Mouse (Mus musculus) stomach, embryonic 14.5 days (tissue): ENCODE data around the gene Irgq. TPM values are rescaled to one million over a fixed set of nuclear protein-coding genes. Genes with fewer than 3 reads are reported as not detected.

Experiments
- ATAC-seq: fragments of 200-750 bp; cut with Nextera tagmentation; 2 replicates; pipeline ENCODE4 v1.8.0; 2017; ENCODE audit warnings: low read depth, moderate TSS enrichment; ENCODE audit not compliant: insufficient number of reproducible peaks, insufficient read depth, low FRiP score
- H3K27ac ChIP-seq: fragments of 300-500 bp; sonication (generic); 2 replicates; pipeline ENCODE4 v1.5.1; 2014; ENCODE audit warnings: mild to moderate bottlenecking, low read length, moderate library complexity, mixed read lengths
- H3K27me3 ChIP-seq: fragments of 300-500 bp; sonication (generic); 2 replicates; pipeline ENCODE4 v1.6.1; 2014; ENCODE audit warnings: low read length, control low read depth, mixed read lengths; ENCODE audit not compliant: control insufficient read depth, insufficient read depth
- H3K36me3 ChIP-seq: fragments of 300-500 bp; sonication (generic); 2 replicates; pipeline ENCODE4 v1.6.1; 2014; ENCODE audit warnings: mild to moderate bottlenecking, control low read depth, low read length, moderate library complexity, mixed read lengths; ENCODE audit not compliant: control insufficient read depth, insufficient read depth
- H3K4me1 ChIP-seq: fragments of 300-500 bp; sonication (generic); 2 replicates; pipeline ENCODE4 v1.6.1; 2014; ENCODE audit warnings: low read length, control low read depth, mixed read lengths; ENCODE audit not compliant: control insufficient read depth, insufficient read depth
- H3K4me2 ChIP-seq: fragments of 300-500 bp; sonication (generic); replicated peaks from 2 replicates; pipeline ENCODE4 v1.6.1; 2014; ENCODE audit warnings: low read depth, low read length, control low read depth
- H3K4me3 ChIP-seq: fragments of 300-500 bp; sonication (generic); 2 replicates; pipeline ENCODE4 v1.5.1; 2014; ENCODE audit warnings: low read depth, low read length, control low read depth
- H3K9ac ChIP-seq: fragments of 300-500 bp; sonication (generic); replicated peaks from 2 replicates; pipeline ENCODE4 v1.6.1; 2014; ENCODE audit warnings: low read depth, mild to moderate bottlenecking, control low read depth, low read length, moderate library complexity, mixed read lengths
- H3K9me3 ChIP-seq: fragments of 300-500 bp; sonication (generic); 2 replicates; pipeline ENCODE4 v1.6.1; 2016; ENCODE audit warnings: low read depth, low read length, control low read depth; ENCODE audit not compliant: control insufficient read depth
- WGBS: fragments of 180-500 bp; shearing (Covaris S2); extraction: QIAGEN DNeasy Blood & Tissue Kit; methylation state at CpG from one replicate; pipeline ENCODE4 v1.1.7; 2014; 5-methylcytosine and 5-hydroxymethylcytosine counted together
- polyA plus RNA-seq: library from polyadenylated mRNA; unstranded; fragments of >200 nt; fragmentation: Nextera tagmentation; extraction: Ambion mirVana; gene quantifications from 2 replicates; pipeline ENCODE4 v1.2.1, GENCODE M21; 2014

Gene Irgq
- polyA plus RNA-seq, 1 experiment from 2014 or later: 8.9 TPM

DNA sequence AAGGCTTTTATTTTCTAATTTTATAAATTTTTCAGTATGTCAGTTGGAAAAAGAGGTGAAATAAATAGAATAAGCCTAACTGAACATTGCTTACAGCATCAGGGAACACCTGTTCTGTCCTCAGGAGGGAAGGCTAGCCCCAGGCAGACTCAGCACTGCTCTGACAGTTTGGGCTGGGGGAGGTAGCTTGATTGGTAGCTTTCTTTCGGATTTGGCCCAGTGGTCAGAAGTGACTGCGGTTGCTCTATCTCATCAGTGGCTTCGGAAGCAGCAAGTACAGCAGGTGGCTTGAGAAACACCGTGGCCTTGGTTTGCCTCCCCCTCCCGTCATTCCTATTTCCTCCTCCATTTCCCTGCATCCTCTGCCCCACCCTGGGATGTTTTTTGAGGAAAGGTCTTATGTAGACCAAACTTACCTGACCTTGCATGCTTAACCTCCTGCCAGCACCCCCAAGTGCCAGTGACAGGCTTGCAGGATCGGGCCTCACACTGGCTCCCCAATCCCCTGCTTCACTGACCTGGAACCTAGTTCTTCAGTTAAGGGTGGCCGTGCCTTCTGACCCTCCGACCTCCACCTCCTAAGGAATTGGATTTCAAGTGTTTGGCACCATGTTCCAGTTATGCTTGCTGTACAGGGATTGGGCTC lies 32.8 kb downstream of the Irgq start:
- peaks cover 52% of the 10 kb centered on the region for H3K36me3 ChIP-seq
- 93% methylated on average over 8 of the region's 8 CpGs for WGBS

GRCm38 (mm10) chr7:24563837-24564206 lies 33.3 kb downstream of the Irgq start:
- Histone ChIP-seq H3K36me3 (peaks cover 54% of the 10 kb centered on the region), H3K9ac (no peak overlapping the region), H3K9me3 (no peaks in the 10 kb centered on the region), H3K4me3 (no peak overlapping the region), H3K27me3 (no peaks in the 10 kb centered on the region), H3K27ac (no peak overlapping the region), H3K4me2 (no peak overlapping the region), H3K4me1 (no peaks in the 10 kb centered on the region)
- no peak for ATAC-seq
- 95% methylated on average over 4 of the region's 4 CpGs for WGBS

More for the DNA sequence above, 32.8 kb downstream of the Irgq start:
- no peak overlapping the region for H3K9ac ChIP-seq
- no peaks in the 10 kb centered on the region for H3K4me1 ChIP-seq
- no peak overlapping the region for H3K4me2 ChIP-seq
- H3K27me3 ChIP-seq: no peaks in the 10 kb centered on the region
- no peak for ATAC-seq
- H3K27ac ChIP-seq: no peak overlapping the region
- no peak overlapping the region for H3K4me3 ChIP-seq
- H3K9me3 ChIP-seq: no peaks in the 10 kb centered on the region

GRCm38 (mm10) chr7:24564607-24565265 lies 34.2 kb downstream of the Irgq start:
- Histone ChIP-seq H3K36me3 (peaks cover 53% of the 10 kb centered on the region), H3K4me3 (no peak overlapping the region), H3K27me3 (no peaks in the 10 kb centered on the region), H3K4me1 (no peaks in the 10 kb centered on the region), H3K9me3 (no peaks in the 10 kb centered on the region), H3K9ac (no peak overlapping the region), H3K4me2 (no peak overlapping the region), H3K27ac (no peak overlapping the region)
- no peak for ATAC-seq
- 69% methylated on average over 6 of the region's 6 CpGs for WGBS

DNA sequence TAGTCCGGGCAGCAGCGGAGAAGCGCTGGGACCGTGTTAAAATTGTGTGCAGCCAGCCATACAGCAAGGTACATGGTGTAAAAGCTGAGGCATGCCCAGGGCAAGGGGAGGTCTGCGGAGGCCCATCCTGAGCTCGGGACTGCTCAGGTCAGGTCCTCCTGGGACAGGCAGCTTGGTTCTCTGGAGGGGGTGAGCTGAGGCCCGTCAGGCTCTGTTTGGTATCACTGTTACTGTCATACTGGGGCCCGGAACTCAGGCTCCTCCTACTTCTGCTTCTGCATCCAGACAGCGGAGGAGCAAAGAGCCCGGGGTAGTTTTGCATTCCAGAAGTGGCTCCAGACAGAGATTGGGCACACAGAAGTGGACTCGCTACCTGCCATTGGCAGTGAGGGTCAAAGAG lies 35.1 kb downstream of the Irgq start:
- no peak overlapping the region for H3K4me2 ChIP-seq
- no peaks in the 10 kb centered on the region for H3K9me3 ChIP-seq
- no peak overlapping the region for H3K27ac ChIP-seq
- H3K4me3 ChIP-seq: no peak overlapping the region
- no peaks in the 10 kb centered on the region for H3K27me3 ChIP-seq
- ATAC-seq: no peak
- no peak overlapping the region for H3K9ac ChIP-seq
- WGBS: 96% methylated on average over 11 of the region's 11 CpGs
- no peaks in the 10 kb centered on the region for H3K4me1 ChIP-seq
- H3K36me3 ChIP-seq: peaks cover 52% of the 10 kb centered on the region

GRCm38 (mm10) chr7:24566206-24566605 lies 35.7 kb downstream of the Irgq start:
- H3K9me3 ChIP-seq: no peaks in the 10 kb centered on the region
- WGBS: 89% methylated on average over 9 of the region's 9 CpGs
- H3K4me3 ChIP-seq: no peak overlapping the region
- H3K36me3 ChIP-seq: peaks cover 49% of the 10 kb centered on the region
- H3K9ac ChIP-seq: no peak overlapping the region
- no peaks in the 10 kb centered on the region for H3K27me3 ChIP-seq
- ATAC-seq: no peak
- H3K4me2 ChIP-seq: no peak overlapping the region
- no peak overlapping the region for H3K27ac ChIP-seq
- H3K4me1 ChIP-seq: no peaks in the 10 kb centered on the region

GRCm38 (mm10) chr7:24568512-24568911 lies 38.0 kb downstream of the Irgq start:
- Histone ChIP-seq H3K27me3 (no peaks in the 10 kb centered on the region), H3K9ac (no peak overlapping the region), H3K4me1 (no peaks in the 10 kb centered on the region), H3K27ac (no peak overlapping the region), H3K4me2 (no peak overlapping the region), H3K36me3 (peaks cover 51% of the 10 kb centered on the region), H3K9me3 (no peaks in the 10 kb centered on the region), H3K4me3 (no peak overlapping the region)
- ATAC-seq: no peak
- WGBS: 88% methylated on average over 4 of the region's 4 CpGs

GRCm38 (mm10) chr7:24571071-24571470 lies 40.6 kb downstream of the Irgq start:
- Histone ChIP-seq H3K27ac (no peak overlapping the region), H3K9ac (no peak overlapping the region), H3K4me1 (no peaks in the 10 kb centered on the region), H3K4me2 (no peak overlapping the region), H3K9me3 (no peaks in the 10 kb centered on the region), H3K4me3 (no peak overlapping the region), H3K36me3 (peaks cover 42% of the 10 kb centered on the region), H3K27me3 (no peaks in the 10 kb centered on the region)
- WGBS: 79% methylated on average over 4 of the region's 4 CpGs
- no peak for ATAC-seq

GRCm38 (mm10) chr7:24572455-24572854 lies 42.0 kb downstream of the Irgq start:
- WGBS: 59% methylated on average over 5 of the region's 5 CpGs
- Histone ChIP-seq H3K9ac (no peak overlapping the region), H3K36me3 (peaks cover 29% of the 10 kb centered on the region), H3K9me3 (no peaks in the 10 kb centered on the region), H3K4me1 (no peaks in the 10 kb centered on the region), H3K27me3 (no peaks in the 10 kb centered on the region), H3K4me3 (no peak overlapping the region), H3K27ac (no peak overlapping the region), H3K4me2 (no peak overlapping the region)
- ATAC-seq: no peak
